Mouse (Mus musculus) CH12.LX (cell line): Measurements from ENCODE around the gene Wnt5b.

ENCODE experiments used
- BHLHE40 ChIP-seq: IDR thresholded peaks from 2 replicates; pipeline ENCODE4 v1.6.1; 2011; ENCODE audit warnings: mild to moderate bottlenecking, low read depth, low read length, improper control_type of control experiment
- CHD1 ChIP-seq: IDR thresholded peaks from 2 replicates; pipeline ENCODE4 v1.6.1; 2012; ENCODE audit warnings: low read depth, low read length, improper control_type of control experiment, inconsistent platforms
- CTCF ChIP-seq, 2 experiments: IDR thresholded peaks in 1 of 2; conservative IDR thresholded peaks in 1 of 2; 2 replicates each; pipeline ENCODE4 v1.5.1; 2011 to 2012; ENCODE audit warnings: low read depth in 2 of 2, low read length in 2 of 2, improper control_type of control experiment in 1 of 2, inconsistent platforms in 1 of 2, mild to moderate bottlenecking in 1 of 2, moderate library complexity in 1 of 2
- E2F4 ChIP-seq: IDR thresholded peaks from 2 replicates; pipeline ENCODE4 v1.6.1; 2011; ENCODE audit warnings: low read depth, low read length, improper control_type of control experiment; ENCODE audit not compliant: insufficient replicate concordance
- EP300 ChIP-seq: IDR thresholded peaks from 2 replicates; pipeline ENCODE4 v1.6.1; 2011; ENCODE audit warnings: low read length, improper control_type of control experiment
- HCFC1 ChIP-seq: IDR thresholded peaks from 2 replicates; pipeline ENCODE4 v1.6.1; 2012; ENCODE audit warnings: low read depth, mild to moderate bottlenecking, inconsistent platforms, low read length, improper control_type of control experiment
- MEF2A ChIP-seq: IDR thresholded peaks from 2 replicates; pipeline ENCODE4 v1.6.1; 2014; ENCODE audit warnings: low read depth, mild to moderate bottlenecking, inconsistent platforms, low read length, improper control_type of control experiment, borderline replicate concordance
- POLR2A ChIP-seq: IDR thresholded peaks from 2 replicates; pipeline ENCODE4 v1.6.1; 2011; ENCODE audit warnings: low read depth, mild to moderate bottlenecking, improper control_type of control experiment, low read length
- POLR2AphosphoS2 ChIP-seq: IDR thresholded peaks from 2 replicates; pipeline ENCODE4 v1.6.1; 2011; ENCODE audit warnings: low read depth, low read length, improper control_type of control experiment
- SIN3A ChIP-seq: IDR thresholded peaks from 2 replicates; pipeline ENCODE4 v1.6.1; 2012; ENCODE audit warnings: low read length, improper control_type of control experiment, inconsistent platforms
- UBTF ChIP-seq: IDR thresholded peaks from 2 replicates; pipeline ENCODE4 v1.6.1; 2012; ENCODE audit warnings: low read depth, mild to moderate bottlenecking, inconsistent platforms, low read length, improper control_type of control experiment, moderate library complexity
- USF2 ChIP-seq: conservative IDR thresholded peaks from 2 replicates; pipeline ENCODE4 v1.6.1; 2011; ENCODE audit warnings: low read depth, low read length, improper control_type of control experiment
- ZNF384 ChIP-seq: IDR thresholded peaks from 2 replicates; pipeline ENCODE4 v1.6.1; 2012; ENCODE audit warnings: low read depth, low read length, improper control_type of control experiment, inconsistent platforms

- TF ChIP-seq HCFC1 (no peak), USF2 (no peak), E2F4 (no peak), CTCF (conservative IDR thresholded peaks at IDR 0.05 in 1 of 2, IDR thresholded peaks at IDR 0.05 in 1 of 2; ENCODE audit: low read depth in 2 of 2, low read length in 2 of 2) (no peak), UBTF (no peak), ZNF384 (no peak), POLR2AphosphoS2 (no peak), MEF2A (no peak), SIN3A (no peak), EP300 (no peak), BHLHE40 (no peak), CHD1 (no peak), POLR2A (no peak)
These were observed 92.9 kb downstream of the Wnt5b start for GRCm38 (mm10) chr6:119450965-119451943.
